7 mouse cellular contexts compared by ENCODE assay signal in the genomic region with DNA sequence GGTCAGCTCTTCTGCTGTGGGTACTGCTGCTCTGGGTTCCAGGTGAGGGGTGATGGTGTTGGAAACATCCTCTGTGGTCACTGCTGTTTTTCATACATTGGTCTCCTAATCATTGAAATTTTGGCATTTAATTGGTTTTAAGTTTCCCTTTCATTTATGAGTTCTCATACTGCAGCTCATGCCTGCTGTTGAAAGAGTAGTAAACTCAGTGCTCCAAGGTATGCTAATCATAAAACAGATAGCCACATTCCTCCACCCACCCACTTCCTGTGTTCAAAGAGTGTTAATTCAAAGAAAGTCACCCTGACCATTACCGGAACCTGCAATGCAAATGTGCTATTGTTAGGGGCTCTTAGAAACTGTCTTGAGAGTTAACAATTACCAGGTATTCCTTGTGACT.
DNase-seq lines count a peak whose midpoint lies in the region; ATAC-seq and TF ChIP-seq lines count a peak whose summit lies in the region.
"Not testable (repeated sequence)": the region's sequence is repeated elsewhere in the genome, so short reads cannot be mapped to it uniquely, and the experiment has no call there.

No protein-coding gene starts in this region.

- TF ChIP-seq POLR2A in CH12.LX (IDR thresholded peaks at IDR 0.05; ENCODE audit: low read depth, low read length) = not testable (repeated sequence)

- not testable (repeated sequence) for H3K27me3 ChIP-seq in CH12.LX (replicated peaks); intestine, postnatal 0 days (replicated peaks; ENCODE audit: control insufficient read depth, insufficient read depth, low read length)

- 33% methylated on average over 1 of the region's 1 CpGs for WGBS in intestine, postnatal 0 days

- not testable (repeated sequence) for H3K9ac ChIP-seq in CH12.LX (ENCODE audit: insufficient read depth, low read depth); intestine, postnatal 0 days (ENCODE audit: low read depth, low read length)

- dilution Hi-C loops in CH12.LX (cut with MboI; ENCODE audit: extremely low pct_ligation_motif_present, extremely low pct_unique_long_range_greater_than_20kb, low sequenced_read_pairs) = not testable (repeated sequence)

- H3K79me2 ChIP-seq in CH12.LX (replicated peaks; ENCODE audit: control insufficient read depth, extremely low read depth, insufficient read depth, poor library complexity, severe bottlenecking) = not testable (repeated sequence)

- DNase-seq in CH12.LX (ENCODE audit: extremely low read depth) (peak; percentile 18), ES-CJ7 (ENCODE audit: low read depth, low spot score) (peak; percentile 54), R1 (ENCODE audit: low read depth, low spot score) (peak; percentile 83)
- peak; percentile 5 to 8 for DNase-seq in natural killer cell, adult 2 months (ENCODE audit: low spot score in 2 of 2)
- peak; percentile 3 for DNase-seq in yolk sac, embryonic 10.5 days (ENCODE audit: low spot score)

- not testable (repeated sequence) for H3K36me3 ChIP-seq in CH12.LX (replicated peaks in 1 of 2; ENCODE audit: control insufficient read depth in 1 of 2, insufficient read depth in 1 of 2, low read length in 1 of 2); intestine, postnatal 0 days (ENCODE audit: control insufficient read depth, insufficient read depth)

- peaks cover 0 to 14% of the 10 kb centered on the region in 2 experiments; a peak in 2 of 4 replicates for H3K4me1 ChIP-seq in CH12.LX (ENCODE audit: control insufficient read depth in 1 of 2, insufficient read depth in 2 of 2)
- H3K4me1 ChIP-seq in intestine, postnatal 0 days (replicated peaks; ENCODE audit: control insufficient read depth, insufficient read depth, low read length) = not testable (repeated sequence)

- not testable (repeated sequence) for TF ChIP-seq CTCF in CH12.LX (conservative IDR thresholded peaks at IDR 0.05 in 1 of 2, IDR thresholded peaks at IDR 0.05 in 1 of 2; ENCODE audit: low read depth in 2 of 2, low read length in 2 of 2); intestine, postnatal 0 days (IDR thresholded peaks at IDR 0.05; ENCODE audit: low read depth)

- TF ChIP-seq RAD21 in CH12.LX (IDR thresholded peaks at IDR 0.05; ENCODE audit: low read depth, low read length) = not testable (repeated sequence)

- in situ Hi-C loops in CH12.LX (cut with MboI; ENCODE audit: low pct_ligation_motif_present, low pct_unique_long_range_greater_than_20kb, low sequenced_read_pairs) = not testable (repeated sequence)

- not testable (repeated sequence) for H3K9me3 ChIP-seq in CH12.LX (replicated peaks; ENCODE audit: low read length); intestine, postnatal 0 days (ENCODE audit: control insufficient read depth)

- not testable (repeated sequence) for TF ChIP-seq EP300 in CH12.LX (IDR thresholded peaks at IDR 0.05; ENCODE audit: low read length)

- H3K27ac ChIP-seq in CH12.LX (ENCODE audit: insufficient read depth, low read depth); intestine, postnatal 0 days (ENCODE audit: low read depth, low read length): not testable (repeated sequence)

- H3K4me2 ChIP-seq in CH12.LX (ENCODE audit: insufficient read depth, low read depth, poor library complexity, severe bottlenecking) = peak overlapping the region; percentile 21
- H3K4me2 ChIP-seq in intestine, postnatal 0 days (replicated peaks; ENCODE audit: low read depth) = peak overlapping the region; percentile 37

- peak; percentile 71 for ATAC-seq in inflammation-experienced regulatory T-cells, adult 6 months
- not testable (repeated sequence) for ATAC-seq in intestine, postnatal 0 days

- H3K4me3 ChIP-seq in CH12.LX (replicated peaks in 1 of 3; ENCODE audit: low read depth in 2 of 3, low read length in 2 of 3, poor library complexity in 1 of 3); intestine, postnatal 0 days (ENCODE audit: low read depth, low read length): not testable (repeated sequence)

Comparison
In these comparisons a context has a peak if more than half of its experiments do, and no peak if none do; other contexts are left out.
1. DNase-seq: peak in every context shown above with its lines; median percentile 83 in R1; 54 in ES-CJ7; 18 in CH12.LX; 6 in natural killer cell, adult 2 months; 3 in yolk sac, embryonic 10.5 days.